In genomic region chr4:147936331-147936954, GRCm38 (mm10) we compare ENCODE assay signal across 8 mouse cellular contexts. TPM values are rescaled to one million over a fixed set of nuclear protein-coding genes. Genes with fewer than 3 reads are reported as not detected.
DNase-seq lines count a peak whose midpoint lies in the region; ATAC-seq and TF ChIP-seq lines count a peak whose summit lies in the region.

Gene Plod1 (minus strand): TSS chr4:147936767.

- H3K27ac ChIP-seq in heart, embryonic 10.5 days: peak within 1 kb of the TSS; percentile 91
- peak within 1 kb of the TSS; percentile 62; the same call in 1 of the 2 replicates for H3K27ac ChIP-seq in kidney, embryonic 14.5 days (ENCODE audit: low read depth, low read length)
- peak within 1 kb of the TSS; percentile 77 for H3K27ac ChIP-seq in limb, embryonic 14.5 days (replicated peaks; ENCODE audit: low read depth, low read length)
- 0 out of 2 replicates have a peak within 1 kb of the TSS, but pooled peaks have one; percentile 3 for H3K27ac ChIP-seq in midbrain, embryonic 15.5 days

- peak; percentile 67 for ATAC-seq in kidney, embryonic 14.5 days (ENCODE audit: low FRiP score, low TSS enrichment)
- ATAC-seq in limb, embryonic 14.5 days (ENCODE audit: low FRiP score, low read depth): peak; percentile 77
- ATAC-seq in midbrain, embryonic 15.5 days (replicated peaks): peak; percentile 51

- peaks cover 33% of the 10 kb centered on the region for H3K27me3 ChIP-seq in erythroblast, embryonic 14.5 days (ENCODE audit: control insufficient read depth)
- 0 out of 2 replicates have a peak, but pooled peaks cover 4% of the 10 kb centered on the region for H3K27me3 ChIP-seq in heart, embryonic 10.5 days (ENCODE audit: insufficient read depth, poor library complexity, severe bottlenecking)
- H3K27me3 ChIP-seq in kidney, embryonic 14.5 days (ENCODE audit: control insufficient read depth, insufficient read depth, low read length): no peaks in the 10 kb centered on the region
- no peaks in the 10 kb centered on the region for H3K27me3 ChIP-seq in limb, embryonic 14.5 days (ENCODE audit: control insufficient read depth, insufficient read depth, low read length)
- H3K27me3 ChIP-seq in midbrain, embryonic 15.5 days (replicated peaks): no peaks in the 10 kb centered on the region

- WGBS in heart, embryonic 10.5 days: under 1% methylated on average over 49 of the region's 51 CpGs
- WGBS in kidney, embryonic 14.5 days: under 1% methylated on average over 51 of the region's 51 CpGs
- under 1% methylated on average over 39 of the region's 51 CpGs for WGBS in limb, embryonic 14.5 days
- under 1% methylated on average over 51 of the region's 51 CpGs for WGBS in midbrain, embryonic 15.5 days

- TF ChIP-seq POLR2A in limb, embryonic 14.5 days (IDR thresholded peaks at IDR 0.05; ENCODE audit: borderline replicate concordance, extremely low read depth, insufficient read depth, insufficient read length): 0 out of 2 replicates have a peak, but pooled peaks have one; percentile 50

- DNase-seq in CD4-positive helper T cell, adult 2 months (ENCODE audit: low read depth, low spot score): peak; percentile 78
- peak; percentile 71 for DNase-seq in brain, adult 2 months (ENCODE audit: low read depth, low spot score)
- peak; percentile 89 for DNase-seq in heart, embryonic 10.5 days (ENCODE audit: low spot score)
- peak; percentile 78 for DNase-seq in limb, embryonic 14.5 days (ENCODE audit: low spot score)
- DNase-seq in spleen, postnatal 10 days (ENCODE audit: low spot score in 2 of 2): peak; percentile 53 to 73

- peak within 1 kb of the TSS; percentile 77 for H3K9ac ChIP-seq in kidney, embryonic 14.5 days (ENCODE audit: low read depth, low read length)
- peak within 1 kb of the TSS; percentile 87 for H3K9ac ChIP-seq in limb, embryonic 14.5 days (ENCODE audit: low read depth, low read length, severe bottlenecking)
- H3K9ac ChIP-seq in midbrain, embryonic 15.5 days: peak within 1 kb of the TSS; percentile 57

- no peaks in the 10 kb centered on the region for H3K9me3 ChIP-seq in erythroblast, embryonic 14.5 days (ENCODE audit: control insufficient read depth, low read length)
- H3K9me3 ChIP-seq in heart, embryonic 10.5 days: no peaks in the 10 kb centered on the region
- no peaks in the 10 kb centered on the region for H3K9me3 ChIP-seq in kidney, embryonic 14.5 days (ENCODE audit: control insufficient read depth, low read length)
- H3K9me3 ChIP-seq in limb, embryonic 14.5 days (ENCODE audit: control insufficient read depth, low read length): no peaks in the 10 kb centered on the region
- no peaks in the 10 kb centered on the region for H3K9me3 ChIP-seq in midbrain, embryonic 15.5 days

- peak within 1 kb of the TSS; percentile 69 for H3K4me3 ChIP-seq in erythroblast, embryonic 14.5 days (replicated peaks)
- peak within 1 kb of the TSS; percentile 82 for H3K4me3 ChIP-seq in heart, embryonic 10.5 days
- H3K4me3 ChIP-seq in kidney, embryonic 14.5 days (ENCODE audit: low read length): peak within 1 kb of the TSS; percentile 72
- H3K4me3 ChIP-seq in limb, embryonic 14.5 days (replicated peaks; ENCODE audit: low read length): peak within 1 kb of the TSS; percentile 71
- H3K4me3 ChIP-seq in midbrain, embryonic 15.5 days: peak within 1 kb of the TSS; percentile 55

- H3K4me1 ChIP-seq in erythroblast, embryonic 14.5 days (ENCODE audit: control insufficient read depth): peaks cover 26% of the 10 kb centered on the region
- H3K4me1 ChIP-seq in heart, embryonic 10.5 days: peaks cover 48% of the 10 kb centered on the region
- peaks cover 22% of the 10 kb centered on the region for H3K4me1 ChIP-seq in kidney, embryonic 14.5 days (ENCODE audit: control insufficient read depth, insufficient read depth, low read length)
- H3K4me1 ChIP-seq in limb, embryonic 14.5 days (ENCODE audit: control insufficient read depth, insufficient read depth, low read length): peaks cover 53% of the 10 kb centered on the region
- peaks cover 18% of the 10 kb centered on the region for H3K4me1 ChIP-seq in midbrain, embryonic 15.5 days

- no peaks in the 10 kb centered on the region; the same call in 1 of the 2 replicates for H3K36me3 ChIP-seq in erythroblast, embryonic 14.5 days (ENCODE audit: control insufficient read depth)
- H3K36me3 ChIP-seq in heart, embryonic 10.5 days: peaks cover 7% of the 10 kb centered on the region; the same call in 1 of the 2 replicates
- 0 out of 2 replicates have a peak, but pooled peaks cover under 1% of the 10 kb centered on the region for H3K36me3 ChIP-seq in kidney, embryonic 14.5 days (ENCODE audit: control insufficient read depth, insufficient read depth, low read length)
- peaks cover 11% of the 10 kb centered on the region for H3K36me3 ChIP-seq in limb, embryonic 14.5 days (ENCODE audit: control insufficient read depth, insufficient read depth, low read length)
- no peaks in the 10 kb centered on the region for H3K36me3 ChIP-seq in midbrain, embryonic 15.5 days (replicated peaks)

- H3K4me2 ChIP-seq in kidney, embryonic 14.5 days (replicated peaks; ENCODE audit: low read depth, low read length): peak within 1 kb of the TSS; percentile 84
- H3K4me2 ChIP-seq in limb, embryonic 14.5 days (replicated peaks; ENCODE audit: low read depth, low read length, severe bottlenecking): peak within 1 kb of the TSS; percentile 50
- peak within 1 kb of the TSS; percentile 94 for H3K4me2 ChIP-seq in midbrain, embryonic 15.5 days

RNA-seq across cellular contexts. Expression of gene Plod1, which starts in this region (rescaled TPM):
- polyA plus RNA-seq in erythroblast, embryonic 14.5 days (2012): 0.14 and 0.29 TPM in 2 replicates
- polyA plus RNA-seq in heart, embryonic 10.5 days (2016; fragmentation: Nextera tagmentation; extraction: Ambion mirVana): 40.8 and 44.9 TPM in 2 replicates
- polyA plus RNA-seq in kidney, embryonic 14.5 days (2014; fragmentation: Nextera tagmentation; extraction: Ambion mirVana): 28.5 and 40.7 TPM in 2 replicates
- 104 and 129 TPM in 2 replicates for polyA plus RNA-seq in limb, embryonic 14.5 days (2012; rRNA removed)
- 93.0 and 103 TPM in 2 replicates for polyA plus RNA-seq in limb, embryonic 14.5 days (2014; fragmentation: Nextera tagmentation; extraction: Ambion mirVana)
- polyA plus RNA-seq in midbrain, embryonic 15.5 days (2015; fragmentation: Nextera tagmentation; extraction: Ambion mirVana): 20.2 and 22.7 TPM in 2 replicates

Comparison
In these comparisons a context has a peak if more than half of its experiments do, and no peak if none do; other contexts are left out.
1. Peak in every context shown above with its lines: DNase-seq, ATAC-seq, H3K4me3 ChIP-seq and H3K27ac ChIP-seq.
2. RNA of gene Plod1 (polyA plus RNA-seq): 93.0 to 129 TPM in limb, embryonic 14.5 days, 40.8 to 44.9 TPM in heart, embryonic 10.5 days, 28.5 to 40.7 TPM in kidney, embryonic 14.5 days and 20.2 to 22.7 TPM in midbrain, embryonic 15.5 days; 0.14 to 0.29 TPM in erythroblast, embryonic 14.5 days; every median in the first group is over 10 times any median in the second.
3. H3K27ac ChIP-seq: peak in every context shown above with its lines; median percentile 91 in heart, embryonic 10.5 days; 77 in limb, embryonic 14.5 days; 62 in kidney, embryonic 14.5 days; 3 in midbrain, embryonic 15.5 days.